Mouse (Mus musculus): ENCODE data around the gene Fbxo2.

- TF ChIP-seq CTCF (IDR thresholded peaks at IDR 0.05; ENCODE audit: low read depth) = no peak
- TF ChIP-seq EP300 (IDR thresholded peaks at IDR 0.05; ENCODE audit: low read depth) = no peak
Observed at GRCm38 (mm10) chr4:148150242-148150641, 10.2 kb upstream of the Fbxo2 start.
